Mouse (Mus musculus) embryonic facial prominence, embryonic 11.5 days (tissue): ENCODE measurements around the gene Myrip. TPM values are rescaled to one million over a fixed set of nuclear protein-coding genes. Genes with fewer than 3 reads are reported as not detected.
"Not testable (repeated sequence)": the region's sequence is repeated elsewhere in the genome, so short reads cannot be mapped to it uniquely, and the experiment has no call there.

ENCODE experiments used
- ATAC-seq: fragments of 200-750 bp; cut with Nextera tagmentation; replicated peaks from 2 replicates; pipeline ENCODE4 v1.8.0; 2017; ENCODE audit warnings: low read depth; ENCODE audit not compliant: insufficient number of reproducible peaks, low FRiP score, low TSS enrichment
- DNase-seq: peaks from one replicate; pipeline ENCODE4 v3.0.0-alpha.2; 2015; ENCODE audit warnings: low spot score
- H3K27ac ChIP-seq: fragments of 300-500 bp; sonication (generic); replicated peaks from 2 replicates; pipeline ENCODE4 v1.5.1; 2014; ENCODE audit warnings: mild to moderate bottlenecking, low read depth, low read length, control low read depth
- H3K27me3 ChIP-seq: fragments of 300-500 bp; sonication (generic); 2 replicates; pipeline ENCODE4 v1.6.1; 2014; ENCODE audit warnings: mild to moderate bottlenecking, low read length, moderate library complexity, mixed read lengths; ENCODE audit not compliant: control insufficient read depth, insufficient read depth
- H3K36me3 ChIP-seq: fragments of 300-500 bp; sonication (generic); replicated peaks from 2 replicates; pipeline ENCODE4 v1.6.1; 2014; ENCODE audit warnings: low read depth, mild to moderate bottlenecking, low read length, moderate library complexity, mixed read lengths; ENCODE audit not compliant: control insufficient read depth, insufficient read depth
- H3K4me1 ChIP-seq: fragments of 300-500 bp; sonication (generic); 2 replicates; pipeline ENCODE4 v1.6.1; 2014; ENCODE audit warnings: low read length, mixed read lengths; ENCODE audit not compliant: control insufficient read depth, insufficient read depth
- H3K4me2 ChIP-seq: fragments of 300-500 bp; sonication (generic); 2 replicates; pipeline ENCODE4 v1.6.1; 2014; ENCODE audit warnings: low read depth, mild to moderate bottlenecking, control low read depth, low read length, moderate library complexity
- H3K4me3 ChIP-seq: fragments of 300-500 bp; sonication (generic); 2 replicates; pipeline ENCODE4 v1.5.1; 2014; ENCODE audit warnings: low read depth, low read length, control low read depth
- H3K9ac ChIP-seq: fragments of 300-500 bp; sonication (generic); replicated peaks from 2 replicates; pipeline ENCODE4 v1.6.1; 2014; ENCODE audit warnings: mild to moderate bottlenecking, control low read depth, low read length
- H3K9me3 ChIP-seq: fragments of 300-500 bp; sonication (generic); replicated peaks from 2 replicates; pipeline ENCODE4 v1.6.1; 2016; ENCODE audit warnings: mild to moderate bottlenecking, low read length, inconsistent platforms, mixed read lengths; ENCODE audit not compliant: control insufficient read depth
- WGBS: fragments of 180-500 bp; shearing (Covaris S2); extraction: QIAGEN DNeasy Blood & Tissue Kit; methylation state at CpG from one replicate; pipeline ENCODE4 v1.1.7; 2014; 5-methylcytosine and 5-hydroxymethylcytosine counted together
- polyA plus RNA-seq: library from polyadenylated mRNA; unstranded; fragments of >200 nt; fragmentation: Nextera tagmentation; extraction: Ambion mirVana; gene quantifications from 2 replicates; pipeline ENCODE4 v1.2.1, GENCODE M21; 2014

Gene Myrip
- polyA plus RNA-seq, 1 experiment from 2014 or later: 0.43 TPM

DNA sequence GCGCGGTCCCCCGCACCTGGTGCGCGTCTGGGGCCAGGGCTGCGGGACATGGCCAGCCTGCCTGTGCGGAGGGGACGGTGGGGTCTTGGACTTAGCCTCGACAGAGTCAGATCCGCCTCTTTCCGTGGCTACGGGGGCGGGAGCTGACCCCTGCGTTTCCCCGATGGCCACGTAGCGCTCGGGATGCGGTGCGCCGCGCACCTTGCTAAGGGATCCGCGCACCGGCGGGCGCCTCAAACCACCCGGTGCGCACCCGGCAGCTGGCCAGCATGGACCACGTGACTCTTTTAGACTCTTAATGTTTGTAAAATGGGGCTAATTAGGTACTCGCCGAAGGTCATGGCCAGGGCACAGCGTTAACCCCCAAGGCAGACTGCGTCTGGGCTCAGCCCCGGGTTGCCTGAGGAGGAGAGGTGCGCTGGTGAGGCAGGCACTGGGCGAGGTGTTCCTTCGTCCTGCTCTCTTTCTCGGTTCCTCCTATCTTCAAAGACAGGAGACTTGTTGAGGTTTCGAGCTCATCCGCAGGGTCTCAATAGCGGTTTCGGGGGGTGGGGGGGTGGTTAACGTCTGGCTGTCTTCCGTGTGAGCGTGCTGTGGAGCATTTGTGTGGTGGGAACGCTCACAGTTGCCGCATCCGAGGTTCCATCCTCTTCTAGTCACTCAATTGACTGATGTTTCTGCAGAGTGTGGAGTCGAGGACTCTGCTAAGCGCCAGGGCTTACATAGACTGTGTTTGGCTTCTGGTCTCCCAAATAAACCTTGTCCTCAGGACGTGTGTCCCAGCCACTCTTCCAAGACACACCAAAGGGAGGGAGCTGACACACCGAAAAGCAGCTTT lies 3.2 kb downstream of the Myrip start:
- Histone ChIP-seq H3K9me3 (no peaks in the 10 kb centered on the region; the same call in 1 of the 2 replicates), H3K9ac (no peak overlapping the region), H3K27me3 (peaks cover 39% of the 10 kb centered on the region), H3K4me1 (peaks cover 4% of the 10 kb centered on the region), H3K4me2 (peak overlapping the region; percentile 97), H3K36me3 (no peaks in the 10 kb centered on the region), H3K4me3 (peak overlapping the region; percentile 51), H3K27ac (no peak overlapping the region)
- DNase-seq (peak; percentile 12), ATAC-seq (no peak)
- 3% methylated on average over 52 of the region's 54 CpGs for WGBS

DNA sequence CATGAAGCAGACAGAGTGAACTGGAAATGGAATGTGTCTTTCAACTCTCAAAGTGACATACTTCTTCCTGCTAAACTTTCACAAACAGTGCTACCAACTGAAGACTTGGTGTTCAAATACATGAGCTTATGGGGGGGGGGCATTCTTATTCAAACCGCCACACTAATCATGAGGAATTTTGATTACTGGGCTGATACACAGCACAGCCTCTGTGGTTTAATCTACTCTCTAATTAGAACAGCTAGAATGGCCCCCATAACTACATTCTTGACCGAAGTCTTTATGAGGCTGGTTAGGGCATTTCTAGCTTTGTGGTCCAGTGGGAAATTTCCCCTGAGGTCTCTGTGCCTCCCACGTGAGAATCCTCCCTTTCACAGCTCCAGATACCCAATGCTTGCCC lies 13.9 kb downstream of the Myrip start:
- no peak overlapping the region for H3K9ac ChIP-seq
- H3K27ac ChIP-seq: no peak overlapping the region
- DNase-seq (no peak), ATAC-seq (no peak)
- WGBS: 66% methylated on average over 3 of the region's 3 CpGs
- H3K27me3 ChIP-seq: no peaks in the 10 kb centered on the region
- no peak overlapping the region for H3K4me2 ChIP-seq
- H3K9me3 ChIP-seq: no peaks in the 10 kb centered on the region
- H3K4me1 ChIP-seq: no peaks in the 10 kb centered on the region
- no peaks in the 10 kb centered on the region for H3K36me3 ChIP-seq
- H3K4me3 ChIP-seq: no peak overlapping the region

- Histone ChIP-seq H3K9ac (no peak overlapping the region), H3K27ac (no peak overlapping the region), H3K4me1 (no peaks in the 10 kb centered on the region), H3K4me3 (no peak overlapping the region), H3K36me3 (no peaks in the 10 kb centered on the region), H3K27me3 (no peaks in the 10 kb centered on the region), H3K9me3 (no peaks in the 10 kb centered on the region), H3K4me2 (no peak overlapping the region)
- ATAC-seq (no peak), DNase-seq (no peak)
- WGBS: 81% methylated on average over 9 of the region's 9 CpGs
Measured at GRCm38 (mm10) chr9:120319099-120319498, 17.8 kb downstream of the Myrip start.

DNA sequence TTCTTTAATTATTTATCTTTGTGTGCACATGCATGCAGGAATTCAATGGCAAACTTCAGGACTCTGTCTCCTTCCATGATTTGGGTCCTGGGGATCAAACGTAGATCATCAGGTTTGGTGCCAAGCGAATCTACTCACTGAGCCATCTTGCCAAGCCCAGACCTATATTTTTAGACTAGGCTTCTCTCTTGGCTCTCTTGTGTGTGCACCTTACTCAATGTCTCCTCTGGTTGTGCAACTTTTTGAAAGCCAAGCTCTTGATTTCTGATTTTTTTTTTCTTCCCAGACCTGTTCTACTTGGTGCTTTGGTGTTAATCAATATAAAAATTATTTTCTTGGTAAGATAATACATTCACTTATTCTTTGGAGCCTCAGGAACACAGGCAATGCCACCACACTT lies 19.3 kb downstream of the Myrip start:
- no peaks in the 10 kb centered on the region for H3K27me3 ChIP-seq
- H3K9ac ChIP-seq: no peak overlapping the region
- no peak overlapping the region for H3K4me2 ChIP-seq
- no peak overlapping the region for H3K4me3 ChIP-seq
- WGBS: 91% methylated on average over 2 of the region's 2 CpGs
- no peaks in the 10 kb centered on the region for H3K4me1 ChIP-seq
- no peak for DNase-seq
- H3K27ac ChIP-seq: no peak overlapping the region
- no peak for ATAC-seq
- H3K36me3 ChIP-seq: no peaks in the 10 kb centered on the region
- H3K9me3 ChIP-seq: no peaks in the 10 kb centered on the region

GRCm38 (mm10) chr9:120322702-120323426 lies 21.6 kb downstream of the Myrip start:
- Histone ChIP-seq H3K9ac (no peak overlapping the region), H3K27me3 (no peaks in the 10 kb centered on the region), H3K4me3 (no peak overlapping the region), H3K4me1 (no peaks in the 10 kb centered on the region), H3K4me2 (no peak overlapping the region), H3K36me3 (no peaks in the 10 kb centered on the region), H3K27ac (no peak overlapping the region), H3K9me3 (no peaks in the 10 kb centered on the region)
- DNase-seq (no peak), ATAC-seq (no peak)
- 82% methylated on average over 15 of the region's 15 CpGs for WGBS

DNA sequence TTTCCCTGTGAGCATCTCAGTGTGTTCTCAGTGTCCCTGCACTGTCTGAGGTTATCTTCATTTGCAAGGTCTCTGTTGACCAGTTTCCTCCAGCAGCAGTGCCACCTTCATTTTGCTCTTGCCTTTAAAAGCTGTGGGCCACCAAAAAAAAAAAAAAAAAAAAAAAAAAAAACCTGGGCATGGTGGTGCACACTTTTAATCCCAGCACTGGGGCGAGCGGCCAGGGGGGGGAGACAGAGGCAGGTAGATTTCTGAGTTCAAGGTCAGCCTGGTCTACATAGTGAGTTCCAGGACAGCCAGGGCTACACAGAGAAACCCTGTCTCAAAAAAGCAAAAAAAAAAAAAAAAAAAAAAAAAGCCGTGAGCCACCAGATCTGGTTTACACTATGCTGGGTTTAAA lies 29.7 kb downstream of the Myrip start:
- H3K9ac ChIP-seq, H3K36me3 ChIP-seq, H3K4me1 ChIP-seq, ATAC-seq, H3K9me3 ChIP-seq, H3K27ac ChIP-seq, H3K4me2 ChIP-seq, H3K27me3 ChIP-seq, DNase-seq, H3K4me3 ChIP-seq: not testable (repeated sequence)
- 91% methylated on average over 3 of the region's 3 CpGs for WGBS

GRCm38 (mm10) chr9:120338172-120338571 lies 36.9 kb downstream of the Myrip start:
- H3K27ac ChIP-seq: no peak overlapping the region
- DNase-seq (no peak), ATAC-seq (no peak)
- no peaks in the 10 kb centered on the region for H3K4me1 ChIP-seq
- no peaks in the 10 kb centered on the region for H3K27me3 ChIP-seq
- WGBS: 43% methylated on average over 4 of the region's 4 CpGs
- no peak overlapping the region for H3K4me2 ChIP-seq
- H3K9me3 ChIP-seq: no peaks in the 10 kb centered on the region
- H3K9ac ChIP-seq: no peak overlapping the region
- H3K36me3 ChIP-seq: no peaks in the 10 kb centered on the region
- no peak overlapping the region for H3K4me3 ChIP-seq
